ENCODE assay signal across 9 mouse cellular contexts in the genomic region with DNA sequence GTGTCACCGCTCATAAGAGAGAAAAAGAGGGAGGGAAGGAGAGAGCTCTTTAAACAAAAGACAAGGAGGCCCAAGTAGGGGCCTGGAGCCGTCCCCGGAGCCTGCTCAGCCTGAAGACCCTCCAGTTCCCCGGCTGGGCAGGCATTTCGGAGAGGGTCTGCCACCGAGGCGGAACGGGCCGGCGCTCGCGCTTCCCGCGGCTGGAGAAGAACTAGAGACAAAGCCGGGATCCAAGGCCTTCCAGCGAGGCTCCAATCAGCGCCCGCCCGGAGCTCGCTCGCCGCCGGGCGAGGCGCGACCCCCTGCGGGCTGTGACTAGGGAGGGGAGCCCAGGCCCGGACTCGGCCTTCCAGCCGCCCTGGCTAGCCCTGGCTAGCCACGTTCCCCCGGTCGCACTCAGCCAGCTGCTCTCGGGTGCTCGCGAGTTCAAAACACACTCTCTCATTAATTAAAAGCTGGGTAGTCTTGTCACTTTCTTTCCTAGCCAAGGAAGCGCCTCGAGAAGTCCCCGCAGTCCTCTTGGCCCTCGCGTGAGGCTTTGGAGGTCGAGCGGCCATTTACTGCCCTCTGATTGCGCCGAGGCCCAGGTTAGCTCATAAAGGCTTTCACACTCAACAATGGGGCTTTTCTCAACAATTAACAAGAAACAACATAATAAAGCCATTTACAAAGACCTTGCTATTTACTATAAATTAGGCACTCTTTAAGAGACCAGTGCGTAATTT. TPM values are rescaled to one million over a fixed set of nuclear protein-coding genes. Genes with fewer than 3 reads are reported as not detected.
DNase-seq lines count a peak whose midpoint lies in the region; ATAC-seq and TF ChIP-seq lines count a peak whose summit lies in the region.
"Had no signal": no experiment of that assay in that cellular context is flagged by ENCODE, and none has a peak within 500 bp of the region (broad histone marks: within the 10 kb centered on the region; RNA-seq: fewer than 3 reads in every experiment).

No protein-coding gene starts in this region.

- H3K9me3 ChIP-seq in ES-Bruce4 (replicated peaks; ENCODE audit: control insufficient read depth, insufficient read depth, low read length, poor library complexity, severe bottlenecking) = no peaks in the 10 kb centered on the region
- H3K9me3 ChIP-seq in forebrain, embryonic 16.5 days (ENCODE audit: control insufficient read depth, low read length) = no peaks in the 10 kb centered on the region
- H3K9me3 ChIP-seq in liver, embryonic 11.5 days (ENCODE audit: control insufficient read depth, low read length) = no peaks in the 10 kb centered on the region
- H3K9me3 ChIP-seq in stomach, embryonic 16.5 days (replicated peaks; ENCODE audit: control insufficient read depth, low read length) = no peaks in the 10 kb centered on the region

- H3K9ac ChIP-seq in ES-Bruce4 (ENCODE audit: low read depth, poor library complexity, severe bottlenecking) = peak overlapping the region; percentile 57
- peak overlapping the region; percentile 76 for H3K9ac ChIP-seq in forebrain, embryonic 16.5 days (replicated peaks; ENCODE audit: low read depth, low read length)
- peak overlapping the region; percentile 62 for H3K9ac ChIP-seq in liver, embryonic 11.5 days (ENCODE audit: low read depth, low read length)
- H3K9ac ChIP-seq in stomach, embryonic 16.5 days (ENCODE audit: low read length) = peak overlapping the region; percentile 86

- no peak for TF ChIP-seq POLR2A in ES-Bruce4 (IDR thresholded peaks at IDR 0.05; ENCODE audit: insufficient read depth, low read length)

- DNase-seq in gastrocnemius, adult 2 months = no peak
- no peak for DNase-seq in gastrocnemius, postnatal 14 days
- no peak for DNase-seq in liver, embryonic 11.5 days (ENCODE audit: low spot score)
- no peak for DNase-seq in ovary, postnatal 10 days (ENCODE audit: low spot score)
- no peak for DNase-seq in right cerebral cortex, postnatal 36 days (ENCODE audit: low spot score in 2 of 2)

- no peak for TF ChIP-seq CTCF in gastrocnemius, adult 2 months (IDR thresholded peaks at IDR 0.05)
- TF ChIP-seq CTCF in ES-Bruce4 (IDR thresholded peaks at IDR 0.05; ENCODE audit: low read depth, low read length) = no peak

- TF ChIP-seq EP300 in ES-Bruce4 (IDR thresholded peaks at IDR 0.05; ENCODE audit: insufficient read depth, low read depth, low read length) = no peak

- H3K27me3 ChIP-seq in ES-Bruce4 (ENCODE audit: control insufficient read depth, insufficient read depth, low read length, poor library complexity, severe bottlenecking) = peaks cover 22% of the 10 kb centered on the region
- no peaks in the 10 kb centered on the region for H3K27me3 ChIP-seq in forebrain, embryonic 16.5 days (replicated peaks; ENCODE audit: control insufficient read depth, insufficient read depth, low read length)
- H3K27me3 ChIP-seq in liver, embryonic 11.5 days (replicated peaks; ENCODE audit: control insufficient read depth, insufficient read depth, low read length) = peaks cover 17% of the 10 kb centered on the region
- no peaks in the 10 kb centered on the region for H3K27me3 ChIP-seq in stomach, embryonic 16.5 days (ENCODE audit: control insufficient read depth, insufficient read depth, low read length)

- intact Hi-C loops in gastrocnemius, adult 2 months (cut with DNase I) = no loop called here
- intact Hi-C loops in gastrocnemius, postnatal 14 days (cut with DNase I; ENCODE audit: low total_unique reads) = loop anchor here (10.0 kb wide), 1 partner anchor 725 kb away; no protein-coding TSS in a partner anchor

- H3K36me3 ChIP-seq in ES-Bruce4 (ENCODE audit: control insufficient read depth, insufficient read depth, low read length, poor library complexity, severe bottlenecking) = no peaks in the 10 kb centered on the region
- no peaks in the 10 kb centered on the region for H3K36me3 ChIP-seq in forebrain, embryonic 16.5 days (ENCODE audit: control insufficient read depth, insufficient read depth)
- no peaks in the 10 kb centered on the region for H3K36me3 ChIP-seq in liver, embryonic 11.5 days (ENCODE audit: control insufficient read depth, insufficient read depth, low read length)
- no peaks in the 10 kb centered on the region for H3K36me3 ChIP-seq in stomach, embryonic 16.5 days (ENCODE audit: control insufficient read depth, insufficient read depth, low read length)

- peak; percentile 62 for ATAC-seq in forebrain, embryonic 16.5 days
- ATAC-seq in liver, embryonic 11.5 days (replicated peaks; ENCODE audit: low FRiP score) = peak; percentile 31; the same call in 1 of the 2 replicates
- ATAC-seq in stomach, embryonic 16.5 days (ENCODE audit: insufficient read depth, low FRiP score) = 0 out of 2 replicates have a peak, but pooled peaks have one; percentile 44

- 4% methylated on average over 46 of the region's 46 CpGs for WGBS in forebrain, embryonic 16.5 days
- 18% methylated on average over 46 of the region's 46 CpGs for WGBS in liver, embryonic 11.5 days
- WGBS in stomach, embryonic 16.5 days = 15% methylated on average over 46 of the region's 46 CpGs

- peak overlapping the region; percentile 25 for H3K4me3 ChIP-seq in gastrocnemius, adult 2 months
- H3K4me3 ChIP-seq in ES-Bruce4 (ENCODE audit: low read depth, low read length) = peak overlapping the region; percentile 17; the same call in 1 of the 2 replicates
- peak overlapping the region; percentile 36 for H3K4me3 ChIP-seq in forebrain, embryonic 16.5 days (replicated peaks; ENCODE audit: low read length)
- peak overlapping the region; percentile 16; the same call in 1 of the 2 replicates for H3K4me3 ChIP-seq in liver, embryonic 11.5 days (ENCODE audit: low read depth, low read length)
- peak overlapping the region; percentile 31 for H3K4me3 ChIP-seq in stomach, embryonic 16.5 days (replicated peaks; ENCODE audit: low read length)

- H3K4me2 ChIP-seq in forebrain, embryonic 16.5 days (ENCODE audit: low read length) = peak overlapping the region; percentile 56
- peak overlapping the region; percentile 57 for H3K4me2 ChIP-seq in liver, embryonic 11.5 days
- H3K4me2 ChIP-seq in stomach, embryonic 16.5 days (ENCODE audit: low read depth, low read length) = peak overlapping the region; percentile 72

- no peaks in the 10 kb centered on the region for H3K4me1 ChIP-seq in ES-Bruce4 (ENCODE audit: control insufficient read depth, insufficient read depth, low read length)
- peaks cover 44% of the 10 kb centered on the region for H3K4me1 ChIP-seq in forebrain, embryonic 16.5 days (replicated peaks; ENCODE audit: control insufficient read depth, insufficient read depth, low read length)
- H3K4me1 ChIP-seq in liver, embryonic 11.5 days (replicated peaks; ENCODE audit: control insufficient read depth, insufficient read depth, low read length) = peaks cover 18% of the 10 kb centered on the region
- H3K4me1 ChIP-seq in stomach, embryonic 16.5 days (ENCODE audit: control insufficient read depth, insufficient read depth, low read length) = peaks cover 23% of the 10 kb centered on the region

- no peak overlapping the region for H3K27ac ChIP-seq in gastrocnemius, adult 2 months
- no peak overlapping the region for H3K27ac ChIP-seq in ES-Bruce4 (ENCODE audit: insufficient read depth, low read length)
- peak overlapping the region; percentile 89 for H3K27ac ChIP-seq in forebrain, embryonic 16.5 days (ENCODE audit: low read length)
- peak overlapping the region; percentile 38 for H3K27ac ChIP-seq in liver, embryonic 11.5 days (ENCODE audit: low read depth, low read length)
- H3K27ac ChIP-seq in stomach, embryonic 16.5 days (ENCODE audit: low read length) = no peak overlapping the region

RNA-seq across cellular contexts. Expression of a gene that starts 2.2 kb away (rescaled TPM):
- total RNA-seq in gastrocnemius, adult 2 months (2021) = under 1 TPM; 0.20 to 0.59 TPM
- total RNA-seq in gastrocnemius, postnatal 14 days (2021) = 1 to 10 TPM in 1 of 2 experiments, under 1 TPM in 1; 0.89 to 1.1 TPM
- 0.31 and 0.67 TPM in 2 replicates for polyA plus RNA-seq in ES-Bruce4 (2011; ENCODE audit: insufficient read depth, insufficient read length, low read depth, missing spikeins)
- 9.6 and 14.1 TPM in 2 replicates for polyA plus RNA-seq in forebrain, embryonic 16.5 days (2015; fragmentation: Nextera tagmentation; extraction: Ambion mirVana)
- polyA plus RNA-seq in liver, embryonic 11.5 days (2014; fragmentation: Nextera tagmentation; extraction: Ambion mirVana) = 3.4 and 3.9 TPM in 2 replicates
- 10.5 and 11.1 TPM in 2 replicates for polyA plus RNA-seq in stomach, embryonic 16.5 days (2015; fragmentation: Nextera tagmentation; extraction: Ambion mirVana)

RNA-seq across cellular contexts. Expression of a gene that starts 9.1 kb away (rescaled TPM):
- total RNA-seq in gastrocnemius, adult 2 months (2021) = under 1 TPM; 0.14 to 0.46 TPM
- 1 to 10 TPM in 1 of 2 experiments, under 1 TPM in 1; 1.00 to 1.0 TPM for total RNA-seq in gastrocnemius, postnatal 14 days (2021)
- polyA plus RNA-seq in ES-Bruce4 (2011; ENCODE audit: insufficient read depth, insufficient read length, low read depth, missing spikeins) = 0.15 and 0.79 TPM in 2 replicates
- 9.8 and 13.4 TPM in 2 replicates for polyA plus RNA-seq in forebrain, embryonic 16.5 days (2015; fragmentation: Nextera tagmentation; extraction: Ambion mirVana)
- 1.6 and 2.4 TPM in 2 replicates for polyA plus RNA-seq in liver, embryonic 11.5 days (2014; fragmentation: Nextera tagmentation; extraction: Ambion mirVana)
- 3.6 TPM in 2 replicates for polyA plus RNA-seq in stomach, embryonic 16.5 days (2015; fragmentation: Nextera tagmentation; extraction: Ambion mirVana)

RNA-seq across cellular contexts. Expression of a gene that starts 15.3 kb away (rescaled TPM):
- 10 to 100 TPM; 24.0 to 24.1 TPM for total RNA-seq in gastrocnemius, adult 2 months (2021)
- 10 to 100 TPM; 19.0 to 20.5 TPM for total RNA-seq in gastrocnemius, postnatal 14 days (2021)
- 69.6 and 78.9 TPM in 2 replicates for polyA plus RNA-seq in ES-Bruce4 (2011; ENCODE audit: insufficient read depth, insufficient read length, low read depth, missing spikeins)
- 53.8 and 56.0 TPM in 2 replicates for polyA plus RNA-seq in forebrain, embryonic 16.5 days (2015; fragmentation: Nextera tagmentation; extraction: Ambion mirVana)
- 34.0 and 39.9 TPM in 2 replicates for polyA plus RNA-seq in liver, embryonic 11.5 days (2014; fragmentation: Nextera tagmentation; extraction: Ambion mirVana)
- 39.1 and 50.0 TPM in 2 replicates for polyA plus RNA-seq in stomach, embryonic 16.5 days (2015; fragmentation: Nextera tagmentation; extraction: Ambion mirVana)

RNA-seq across cellular contexts. Expression of a gene that starts 43.0 kb away (rescaled TPM):
- total RNA-seq in gastrocnemius, adult 2 months (2021) = not detected
- total RNA-seq in gastrocnemius, postnatal 14 days (2021) = not detected
- not detected in 2 replicates for polyA plus RNA-seq in ES-Bruce4 (2011; ENCODE audit: insufficient read depth, insufficient read length, low read depth, missing spikeins)
- not detected in 2 replicates for polyA plus RNA-seq in forebrain, embryonic 16.5 days (2015; fragmentation: Nextera tagmentation; extraction: Ambion mirVana)
- polyA plus RNA-seq in liver, embryonic 11.5 days (2014; fragmentation: Nextera tagmentation; extraction: Ambion mirVana) = not detected in 2 replicates
- not detected in 2 replicates for polyA plus RNA-seq in stomach, embryonic 16.5 days (2015; fragmentation: Nextera tagmentation; extraction: Ambion mirVana)
- polyA plus RNA-seq: C2C12 had no signal

Comparison
In these comparisons a context has a peak if more than half of its experiments do, and no peak if none do; other contexts are left out.
1. H3K27ac ChIP-seq: peak in forebrain, embryonic 16.5 days (single experiment) and liver, embryonic 11.5 days (single experiment); none in gastrocnemius, adult 2 months (single experiment), ES-Bruce4 (single experiment) and stomach, embryonic 16.5 days (single experiment).
2. Peak in every context shown above with its lines, with median percentiles within 50 percentile points of each other: H3K4me3 ChIP-seq, H3K9ac ChIP-seq, ATAC-seq and H3K4me2 ChIP-seq.